Mouse (Mus musculus) forebrain, embryonic 14.5 days (tissue): ENCODE measurements around the gene Nr1h4. TPM values are rescaled to one million over a fixed set of nuclear protein-coding genes. Genes with fewer than 3 reads are reported as not detected.

Experiments
- ATAC-seq: fragments of 200-750 bp; cut with Nextera tagmentation; 2 replicates; pipeline ENCODE4 v1.8.0; 2017; ENCODE audit warnings: mild to moderate bottlenecking, moderate library complexity
- DNase-seq: peaks from one replicate; pipeline ENCODE4 v3.0.0-alpha.2; 2015; ENCODE audit warnings: low spot score
- H3K27ac ChIP-seq: fragments of 300-500 bp; sonication (generic); 2 replicates; pipeline ENCODE4 v1.5.1; 2014; ENCODE audit warnings: low read depth, mild to moderate bottlenecking, control low read depth, low read length, moderate library complexity
- H3K27me3 ChIP-seq: fragments of 300-500 bp; sonication (generic); replicated peaks from 2 replicates; pipeline ENCODE4 v1.6.1; 2014; ENCODE audit warnings: low read length, control low read depth, mixed read lengths; ENCODE audit not compliant: control insufficient read depth, insufficient read depth
- H3K36me3 ChIP-seq: fragments of 300-500 bp; sonication (generic); 2 replicates; pipeline ENCODE4 v1.6.1; 2014; ENCODE audit warnings: low read length, control low read depth; ENCODE audit not compliant: control insufficient read depth, insufficient read depth
- H3K4me1 ChIP-seq: fragments of 300-500 bp; sonication (generic); 2 replicates; pipeline ENCODE4 v1.6.1; 2014; ENCODE audit warnings: antibody characterized with exemption, low read length, control low read depth; ENCODE audit not compliant: control insufficient read depth, insufficient read depth
- H3K4me2 ChIP-seq: fragments of 300-500 bp; sonication (generic); 2 replicates; pipeline ENCODE4 v1.6.1; 2014; ENCODE audit warnings: mild to moderate bottlenecking, control low read depth, low read length
- H3K4me3 ChIP-seq: fragments of 300-500 bp; sonication (generic); 2 replicates; pipeline ENCODE4 v1.5.1; 2014; ENCODE audit warnings: low read depth, low read length, control low read depth
- H3K9ac ChIP-seq: fragments of 300-500 bp; sonication (generic); 2 replicates; pipeline ENCODE4 v1.6.1; 2014; ENCODE audit warnings: mild to moderate bottlenecking, low read length, control low read depth, moderate library complexity
- H3K9me3 ChIP-seq: fragments of 300-500 bp; sonication (generic); replicated peaks from 2 replicates; pipeline ENCODE4 v1.6.1; 2016; ENCODE audit warnings: low read length, control low read depth, mixed read lengths; ENCODE audit not compliant: control insufficient read depth
- WGBS: fragments of 180-500 bp; shearing (Covaris S2); extraction: QIAGEN DNeasy Blood & Tissue Kit; methylation state at CpG from one replicate; pipeline ENCODE4 v1.1.7; 2014; 5-methylcytosine and 5-hydroxymethylcytosine counted together
- polyA plus RNA-seq: library from polyadenylated mRNA; unstranded; fragments of >200 nt; fragmentation: Nextera tagmentation; extraction: Ambion mirVana; gene quantifications from 2 replicates; pipeline ENCODE4 v1.2.1, GENCODE M21; 2014

Gene Nr1h4
- polyA plus RNA-seq, 1 experiment from 2014 or later: 0.14 TPM

- H3K4me3 ChIP-seq: no peak overlapping the region
- no peaks in the 10 kb centered on the region for H3K9me3 ChIP-seq
- H3K9ac ChIP-seq: no peak overlapping the region
- no peaks in the 10 kb centered on the region for H3K36me3 ChIP-seq
- H3K4me2 ChIP-seq: 0 out of 2 replicates have a peak overlapping the region, but pooled peaks have one; percentile 14
- H3K27ac ChIP-seq: no peak overlapping the region
- peak; percentile 30 for DNase-seq
- H3K27me3 ChIP-seq: no peaks in the 10 kb centered on the region
- WGBS: 25% methylated on average over 7 of the region's 7 CpGs
- no peak for ATAC-seq
- peaks cover 11% of the 10 kb centered on the region for H3K4me1 ChIP-seq
Measured at GRCm38 (mm10) chr10:89481638-89482037, 51.7 kb downstream of the Nr1h4 start.

DNA sequence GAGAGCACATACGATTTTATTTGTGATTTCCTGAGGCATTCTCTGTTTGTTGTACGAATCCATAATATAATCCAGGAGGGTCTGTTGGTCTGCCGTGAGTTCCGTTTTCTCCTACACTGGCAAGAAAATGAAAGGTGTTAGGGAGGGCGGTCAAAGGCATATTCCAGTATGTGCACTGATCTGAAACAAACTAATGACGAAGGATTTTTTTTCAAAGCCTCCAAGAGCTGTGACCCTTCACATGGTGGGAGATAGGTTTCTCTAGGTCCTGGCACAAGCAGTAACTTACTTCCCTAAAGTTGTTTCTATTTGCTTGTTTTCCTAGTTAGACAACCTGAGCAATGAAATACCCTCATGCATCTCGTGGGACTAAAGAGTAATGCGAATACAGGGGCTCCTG lies 54.6 kb downstream of the Nr1h4 start:
- 82% methylated on average over 8 of the region's 8 CpGs for WGBS
- no peak overlapping the region for H3K9ac ChIP-seq
- no peak for ATAC-seq

GRCm38 (mm10) chr10:89470596-89471353 lies 62.6 kb downstream of the Nr1h4 start:
- 35% methylated on average over 7 of the region's 7 CpGs for WGBS
- Histone ChIP-seq H3K9ac (no peak overlapping the region), H3K27me3 (no peaks in the 10 kb centered on the region), H3K9me3 (no peaks in the 10 kb centered on the region; the same call in 1 of the 2 replicates), H3K27ac (no peak overlapping the region), H3K4me2 (no peak overlapping the region), H3K4me3 (no peak overlapping the region), H3K4me1 (no peaks in the 10 kb centered on the region), H3K36me3 (no peaks in the 10 kb centered on the region)
- ATAC-seq: no peak
- DNase-seq: no peak

More for the DNA sequence above, 54.6 kb downstream of the Nr1h4 start:
- Histone ChIP-seq H3K4me3 (no peak overlapping the region), H3K36me3 (no peaks in the 10 kb centered on the region), H3K9me3 (no peaks in the 10 kb centered on the region), H3K27me3 (no peaks in the 10 kb centered on the region), H3K27ac (no peak overlapping the region), H3K4me2 (no peak overlapping the region), H3K4me1 (peaks cover 11% of the 10 kb centered on the region)
- DNase-seq: no peak

DNA sequence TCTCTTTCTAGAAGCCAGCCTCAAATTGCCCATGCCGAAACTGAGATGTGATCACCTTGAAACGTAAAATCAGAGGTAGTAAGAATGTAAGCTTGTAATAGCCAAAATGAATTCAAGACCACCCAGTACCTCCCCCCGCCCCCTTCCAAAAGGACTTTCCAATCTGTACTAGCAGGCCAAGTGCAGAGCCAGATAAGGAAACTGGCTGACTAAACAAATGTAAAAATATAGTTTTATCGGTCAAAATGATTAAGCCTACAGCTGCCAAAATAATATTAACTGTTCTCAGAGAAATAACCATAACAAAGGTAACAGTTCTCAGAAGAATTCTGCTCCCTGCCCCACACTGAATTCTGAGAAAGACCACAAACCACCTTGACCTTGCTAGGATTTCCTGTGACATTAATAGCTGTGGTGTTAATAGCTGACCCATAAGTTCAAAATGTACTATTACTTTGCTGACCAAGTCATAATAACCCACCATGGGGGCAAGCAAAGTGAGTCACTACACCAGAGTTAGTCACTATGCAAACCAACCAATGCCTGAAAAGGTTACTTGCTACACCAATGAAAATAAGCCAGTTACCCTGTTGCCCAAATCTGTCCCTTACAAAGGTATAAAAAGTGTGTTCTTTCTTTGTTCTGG lies 68.5 kb downstream of the Nr1h4 start:
- no peak overlapping the region for H3K4me2 ChIP-seq
- H3K27me3 ChIP-seq: no peaks in the 10 kb centered on the region
- DNase-seq: no peak
- ATAC-seq: no peak
- H3K4me1 ChIP-seq: no peaks in the 10 kb centered on the region
- no peak overlapping the region for H3K27ac ChIP-seq
- no peak overlapping the region for H3K9ac ChIP-seq
- 87% methylated on average over 4 of the region's 4 CpGs for WGBS
- H3K9me3 ChIP-seq: no peaks in the 10 kb centered on the region
- no peaks in the 10 kb centered on the region for H3K36me3 ChIP-seq
- H3K4me3 ChIP-seq: no peak overlapping the region

GRCm38 (mm10) chr10:89462890-89463289 lies 70.5 kb downstream of the Nr1h4 start:
- Histone ChIP-seq H3K27me3 (no peaks in the 10 kb centered on the region), H3K4me1 (no peaks in the 10 kb centered on the region), H3K4me3 (no peak overlapping the region), H3K27ac (no peak overlapping the region), H3K9me3 (no peaks in the 10 kb centered on the region), H3K9ac (no peak overlapping the region), H3K4me2 (no peak overlapping the region), H3K36me3 (no peaks in the 10 kb centered on the region)
- no peak for DNase-seq
- WGBS: 82% methylated on average over 11 of the region's 11 CpGs
- no peak for ATAC-seq

DNA sequence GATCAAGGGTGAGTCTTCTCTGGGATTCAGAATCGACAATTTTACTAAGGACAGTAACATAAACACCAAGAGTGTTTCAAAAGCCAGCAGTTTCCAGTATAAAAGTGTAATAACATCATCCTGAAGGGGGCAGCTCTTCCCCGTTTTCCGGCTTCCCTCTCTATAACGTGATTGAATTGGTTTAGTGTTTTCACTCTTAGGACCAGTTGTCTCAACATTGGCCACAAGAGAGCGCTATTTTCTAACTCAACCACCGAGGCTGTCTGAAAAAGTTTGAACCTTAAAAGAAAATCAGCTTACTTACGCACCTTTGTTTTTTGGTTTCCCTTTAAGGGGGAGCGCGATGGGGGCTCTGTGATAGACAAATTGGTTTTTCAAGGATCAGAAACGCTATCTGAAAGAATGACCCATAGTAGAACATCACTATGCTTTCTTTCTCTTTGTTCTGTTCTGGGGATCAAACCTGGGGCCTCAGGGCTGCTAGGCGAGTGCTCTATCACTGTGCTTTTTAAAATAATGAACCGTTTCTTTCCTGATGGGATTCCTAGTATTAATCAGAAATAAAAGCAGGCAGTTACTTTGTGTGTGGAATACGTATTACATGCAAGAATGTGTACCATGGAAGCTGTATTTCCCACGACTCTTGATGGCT lies 71.4 kb downstream of the Nr1h4 start:
- WGBS: 17% methylated on average over 14 of the region's 14 CpGs
- Histone ChIP-seq H3K4me3 (no peak overlapping the region), H3K27ac (no peak overlapping the region), H3K4me2 (no peak overlapping the region; the same call in 1 of the 2 replicates), H3K9ac (no peak overlapping the region), H3K36me3 (no peaks in the 10 kb centered on the region), H3K4me1 (no peaks in the 10 kb centered on the region), H3K27me3 (no peaks in the 10 kb centered on the region), H3K9me3 (no peaks in the 10 kb centered on the region)
- DNase-seq: peak; percentile 96
- ATAC-seq: peak; percentile 86

DNA sequence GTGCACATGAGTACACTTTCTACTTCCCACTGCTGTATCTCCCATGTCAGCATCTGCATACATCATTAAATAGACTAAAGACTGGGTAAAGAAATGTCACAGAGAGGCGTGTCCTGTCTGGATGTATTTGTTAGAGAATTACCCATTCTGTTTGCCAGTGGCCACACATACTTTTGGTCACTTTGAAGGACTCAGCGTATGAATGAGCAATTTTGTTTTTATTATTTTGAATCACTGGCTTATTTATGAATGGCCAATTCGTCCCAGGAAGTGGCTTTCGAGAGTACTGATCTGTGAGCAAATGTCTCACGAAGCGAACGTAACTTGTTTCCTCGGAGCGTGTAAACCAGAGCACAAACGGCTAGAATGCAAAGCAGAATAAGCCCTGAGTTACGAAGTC lies 72.4 kb downstream of the Nr1h4 start:
- H3K9ac ChIP-seq: no peak overlapping the region
- no peak overlapping the region for H3K27ac ChIP-seq
- DNase-seq (no peak), ATAC-seq (no peak)
- no peaks in the 10 kb centered on the region for H3K27me3 ChIP-seq
- H3K4me3 ChIP-seq: no peak overlapping the region
- no peaks in the 10 kb centered on the region for H3K9me3 ChIP-seq
- no peaks in the 10 kb centered on the region for H3K4me1 ChIP-seq
- H3K4me2 ChIP-seq: no peak overlapping the region
- 61% methylated on average over 11 of the region's 11 CpGs for WGBS
- no peaks in the 10 kb centered on the region for H3K36me3 ChIP-seq

GRCm38 (mm10) chr10:89458770-89459169 lies 74.6 kb downstream of the Nr1h4 start:
- Histone ChIP-seq H3K9ac (no peak overlapping the region), H3K4me2 (no peak overlapping the region), H3K27me3 (no peaks in the 10 kb centered on the region), H3K4me3 (no peak overlapping the region), H3K4me1 (no peaks in the 10 kb centered on the region), H3K27ac (no peak overlapping the region), H3K36me3 (no peaks in the 10 kb centered on the region), H3K9me3 (no peaks in the 10 kb centered on the region)
- no peak for DNase-seq
- 80% methylated on average over 3 of the region's 3 CpGs for WGBS
- ATAC-seq: no peak

DNA sequence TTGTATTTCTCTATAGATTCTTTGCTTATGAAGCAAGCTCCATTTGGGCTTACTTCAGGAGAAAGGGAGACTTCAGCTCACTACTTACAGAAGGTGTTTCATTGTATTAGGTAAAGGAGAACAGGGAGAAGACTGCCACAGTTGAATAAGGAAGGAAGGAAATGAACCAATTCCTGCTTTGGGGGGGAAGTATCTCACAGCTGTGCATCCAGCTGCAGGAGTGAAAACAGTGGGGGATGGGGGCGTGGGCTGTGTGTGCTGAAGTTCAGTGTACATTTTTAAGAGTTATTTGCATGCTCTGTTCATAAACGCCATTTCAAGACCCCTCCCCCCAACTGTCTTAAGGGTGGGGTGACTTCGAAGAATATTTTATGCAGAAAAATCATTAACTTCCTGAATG lies 79.6 kb downstream of the Nr1h4 start:
- Histone ChIP-seq H3K4me3 (no peak overlapping the region), H3K4me2 (no peak overlapping the region), H3K9ac (no peak overlapping the region), H3K27me3 (no peaks in the 10 kb centered on the region), H3K36me3 (no peaks in the 10 kb centered on the region), H3K4me1 (0 out of 2 replicates have a peak, but pooled peaks cover 3% of the 10 kb centered on the region), H3K9me3 (no peaks in the 10 kb centered on the region), H3K27ac (no peak overlapping the region)
- ATAC-seq (no peak), DNase-seq (no peak)
- 90% methylated on average over 3 of the region's 3 CpGs for WGBS
